47 mouse cellular contexts compared by ENCODE assay signal in genomic region chr11:99837966-99838365, GRCm38 (mm10). TPM values are rescaled to one million over a fixed set of nuclear protein-coding genes. Genes with fewer than 3 reads are reported as not detected.
"Had no signal": no experiment of that assay in that cellular context is flagged by ENCODE, and none has a peak within 500 bp of the region (broad histone marks: within the 10 kb centered on the region; RNA-seq: fewer than 3 reads in every experiment).

Gene 2300003K06Rik (minus strand): TSS chr11:99838066.

- H3K9ac ChIP-seq: limb, embryonic 12.5 days; limb, embryonic 13.5 days; limb, embryonic 15.5 days; liver, embryonic 12.5 days; liver, embryonic 13.5 days; liver, embryonic 14.5 days; liver, embryonic 15.5 days; liver, postnatal 0 days; lung, embryonic 14.5 days; lung, embryonic 15.5 days; midbrain, embryonic 12.5 days; midbrain, embryonic 13.5 days; midbrain, embryonic 15.5 days; neural tube, embryonic 12.5 days had no signal

- H3K36me3 ChIP-seq: limb, embryonic 10.5 days; limb, embryonic 12.5 days; limb, embryonic 13.5 days; limb, embryonic 15.5 days; liver, embryonic 12.5 days; liver, embryonic 13.5 days; liver, embryonic 15.5 days; lung, embryonic 15.5 days; midbrain, embryonic 10.5 days; midbrain, embryonic 12.5 days; midbrain, embryonic 13.5 days; midbrain, embryonic 15.5 days; neural tube, embryonic 12.5 days had no signal

- H3K4me3 ChIP-seq: left cerebral cortex, adult 2 months; limb, embryonic 10.5 days; limb, embryonic 12.5 days; limb, embryonic 13.5 days; limb, embryonic 15.5 days; liver, embryonic 12.5 days; liver, embryonic 13.5 days; liver, embryonic 15.5 days; lung, embryonic 15.5 days; midbrain, embryonic 10.5 days; midbrain, embryonic 12.5 days; midbrain, embryonic 13.5 days; midbrain, embryonic 15.5 days; myocyte; neural tube, embryonic 12.5 days had no signal

- DNase-seq: left cerebral cortex, postnatal 4 days; liver; liver, embryonic 13.5 days; liver, postnatal 0 days; lung, adult 18-20 months; lung, adult 2 months; lung, embryonic 14.5 days; lung, postnatal 10 days; lung, postnatal 14 days; lung, postnatal 36 days; lung, postnatal 4 days; midbrain, embryonic 14.5 days had no signal

- H3K4me1 ChIP-seq: limb, embryonic 12.5 days; limb, embryonic 13.5 days; limb, embryonic 15.5 days; liver, embryonic 12.5 days; liver, embryonic 13.5 days; liver, embryonic 15.5 days; lung, embryonic 15.5 days; midbrain, embryonic 13.5 days; midbrain, embryonic 15.5 days; neural tube, embryonic 12.5 days had no signal

- H3K27me3 ChIP-seq: limb, embryonic 12.5 days; limb, embryonic 13.5 days; limb, embryonic 15.5 days; liver, embryonic 12.5 days; liver, embryonic 13.5 days; liver, embryonic 15.5 days; lung, embryonic 15.5 days; midbrain, embryonic 12.5 days; midbrain, embryonic 13.5 days; midbrain, embryonic 15.5 days; neural tube, embryonic 12.5 days had no signal

- H3K27ac ChIP-seq: left cerebral cortex, adult 2 months; limb, embryonic 10.5 days; limb, embryonic 12.5 days; limb, embryonic 13.5 days; limb, embryonic 15.5 days; liver, embryonic 12.5 days; liver, embryonic 13.5 days; liver, embryonic 14.5 days; liver, embryonic 15.5 days; lung, embryonic 15.5 days; macrophage; midbrain, embryonic 10.5 days; midbrain, embryonic 12.5 days; midbrain, embryonic 13.5 days; midbrain, embryonic 15.5 days; neural tube, embryonic 12.5 days had no signal

- H3K9me3 ChIP-seq: limb, embryonic 10.5 days; limb, embryonic 13.5 days; limb, embryonic 15.5 days; liver, embryonic 15.5 days; lung, embryonic 15.5 days; midbrain, embryonic 10.5 days; midbrain, embryonic 12.5 days; midbrain, embryonic 13.5 days; midbrain, embryonic 15.5 days; neural tube, embryonic 12.5 days had no signal

- ATAC-seq: liver, embryonic 12.5 days; liver, postnatal 0 days; lung, postnatal 0 days; midbrain, embryonic 13.5 days; midbrain, embryonic 15.5 days; midbrain, embryonic 16.5 days had no signal

RNA-seq across cellular contexts. Expression of gene 2300003K06Rik, which starts in this region (rescaled TPM):
- total RNA-seq: left cerebral cortex, adult 2 months; left cerebral cortex, adult 8-10 months; left cerebral cortex, postnatal 10 days; left cerebral cortex, postnatal 14 days; left cerebral cortex, postnatal 25 days; left cerebral cortex, postnatal 36 days; left cerebral cortex, postnatal 4 days; liver, adult 2 months; megakaryocyte progenitor cell, adult 5-6 weeks; megakaryocyte-erythroid progenitor cell, adult 5-6 weeks; midbrain, postnatal 0 days; monocyte, adult 5-6 weeks had no signal
- polyA plus RNA-seq: limb, embryonic 10.5 days; limb, embryonic 11.5 days; limb, embryonic 12.5 days; limb, embryonic 13.5 days; limb, embryonic 14.5 days; limb, embryonic 15.5 days; liver, adult 2 months; liver, embryonic 11.5 days; liver, embryonic 12.5 days; liver, embryonic 13.5 days; liver, embryonic 14.5 days; liver, embryonic 15.5 days; liver, embryonic 16.5 days; liver, postnatal 0 days; lung, adult 2 months; lung, embryonic 14.5 days; lung, embryonic 15.5 days; lung, embryonic 16.5 days; lung, postnatal 0 days; macrophage; midbrain, embryonic 10.5 days; midbrain, embryonic 11.5 days; midbrain, embryonic 12.5 days; midbrain, embryonic 13.5 days; midbrain, embryonic 14.5 days; midbrain, embryonic 15.5 days; midbrain, embryonic 16.5 days; midbrain, postnatal 0 days; myocyte; neural tube, embryonic 11.5 days; neural tube, embryonic 12.5 days had no signal
